Mouse (Mus musculus): ENCODE data around the gene Mapk11. TPM values are rescaled to one million over a fixed set of nuclear protein-coding genes. Genes with fewer than 3 reads are reported as not detected.

The Mapk11 gene
- polyA plus RNA-seq, 1 experiment: 9.1 TPM

DNA sequence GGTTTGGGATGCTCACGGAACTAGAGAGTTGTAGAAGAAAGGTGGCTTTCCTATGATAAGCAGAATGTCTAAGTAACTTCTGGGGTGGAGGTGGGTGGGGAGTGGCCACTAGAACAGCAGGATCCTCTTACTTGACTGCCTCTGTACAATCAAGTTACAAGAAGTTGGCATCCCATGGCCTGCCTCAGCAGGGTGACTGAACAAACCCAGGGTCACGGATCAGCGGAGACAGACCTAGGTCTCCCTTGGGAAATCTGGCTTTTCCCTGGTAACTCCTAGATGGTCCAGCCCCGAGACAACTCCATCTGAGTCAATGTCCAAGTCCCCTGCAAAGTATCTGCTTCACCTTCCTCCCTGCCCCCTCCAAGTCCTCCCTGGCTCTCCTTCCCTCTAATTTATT lies 1.5 kb downstream of the Mapk11 start:
- Histone ChIP-seq H3K27me3 (ENCODE audit: control insufficient read depth, insufficient read depth, low read length, poor library complexity, severe bottlenecking) (no peaks in the 10 kb centered on the region), H3K9ac (ENCODE audit: low read depth, poor library complexity, severe bottlenecking) (no peak overlapping the region)

DNA sequence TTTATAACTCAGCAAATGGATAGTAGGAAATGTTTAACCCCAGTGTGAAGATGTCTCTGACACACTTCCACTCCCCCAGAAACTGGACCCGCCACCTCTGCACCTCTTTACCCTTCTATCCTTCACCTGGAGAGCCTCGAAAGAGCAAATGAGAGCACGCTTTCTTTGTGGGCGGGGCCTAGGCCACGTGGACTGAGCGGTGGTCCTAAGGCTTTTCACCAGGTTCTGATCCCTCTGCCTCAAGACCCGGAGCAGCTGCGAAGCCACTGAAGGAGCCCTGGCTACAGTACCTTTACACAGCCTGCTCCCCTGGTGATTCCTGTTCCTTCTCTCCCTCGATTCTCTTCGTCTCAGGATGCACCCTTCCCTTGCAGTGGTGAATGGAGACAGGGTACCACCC lies 2.0 kb downstream of the Mapk11 start:
- Histone ChIP-seq H3K27me3 (ENCODE audit: control insufficient read depth, insufficient read depth, low read length, poor library complexity, severe bottlenecking) (no peaks in the 10 kb centered on the region), H3K4me3 (ENCODE audit: low read depth, low read length) (no peak overlapping the region), H3K36me3 (ENCODE audit: control insufficient read depth, insufficient read depth, low read length, poor library complexity, severe bottlenecking) (no peaks in the 10 kb centered on the region), H3K9me3 (replicated peaks; ENCODE audit: control insufficient read depth, insufficient read depth, low read length, poor library complexity, severe bottlenecking) (no peaks in the 10 kb centered on the region), H3K27ac (ENCODE audit: insufficient read depth, low read length) (no peak overlapping the region), H3K9ac (ENCODE audit: low read depth, poor library complexity, severe bottlenecking) (no peak overlapping the region), H3K4me1 (ENCODE audit: control insufficient read depth, insufficient read depth, low read length) (peaks cover 2% of the 10 kb centered on the region)
- TF ChIP-seq POLR2A (IDR thresholded peaks at IDR 0.05; ENCODE audit: insufficient read depth, low read length): no peak
- no peak for TF ChIP-seq CTCF (IDR thresholded peaks at IDR 0.05; ENCODE audit: low read depth, low read length)
- TF ChIP-seq EP300 (IDR thresholded peaks at IDR 0.05; ENCODE audit: insufficient read depth, low read depth, low read length): no peak

More for the DNA sequence above, 1.5 kb downstream of the Mapk11 start:
- Histone ChIP-seq H3K4me1 (ENCODE audit: control insufficient read depth, insufficient read depth, low read length) (peaks cover 2% of the 10 kb centered on the region), H3K36me3 (ENCODE audit: control insufficient read depth, insufficient read depth, low read length, poor library complexity, severe bottlenecking) (no peaks in the 10 kb centered on the region), H3K27ac (ENCODE audit: insufficient read depth, low read length) (no peak overlapping the region), H3K9me3 (replicated peaks; ENCODE audit: control insufficient read depth, insufficient read depth, low read length, poor library complexity, severe bottlenecking) (no peaks in the 10 kb centered on the region), H3K4me3 (ENCODE audit: low read depth, low read length) (no peak overlapping the region)
- TF ChIP-seq EP300 (IDR thresholded peaks at IDR 0.05; ENCODE audit: insufficient read depth, low read depth, low read length): no peak
- no peak for TF ChIP-seq POLR2A (IDR thresholded peaks at IDR 0.05; ENCODE audit: insufficient read depth, low read length)
- TF ChIP-seq CTCF (IDR thresholded peaks at IDR 0.05; ENCODE audit: low read depth, low read length): no peak

GRCm38 (mm10) chr15:89147024-89147423 lies 2.4 kb downstream of the Mapk11 start:
- TF ChIP-seq EP300 (IDR thresholded peaks at IDR 0.05; ENCODE audit: insufficient read depth, low read depth, low read length) (no peak), POLR2A (IDR thresholded peaks at IDR 0.05; ENCODE audit: insufficient read depth, low read length) (no peak), CTCF (IDR thresholded peaks at IDR 0.05; ENCODE audit: low read depth, low read length) (no peak)
- Histone ChIP-seq H3K4me1 (ENCODE audit: control insufficient read depth, insufficient read depth, low read length) (peaks cover 2% of the 10 kb centered on the region), H3K27me3 (ENCODE audit: control insufficient read depth, insufficient read depth, low read length, poor library complexity, severe bottlenecking) (no peaks in the 10 kb centered on the region), H3K4me3 (ENCODE audit: low read depth, low read length) (peak overlapping the region; percentile 60), H3K9ac (ENCODE audit: low read depth, poor library complexity, severe bottlenecking) (peak overlapping the region; percentile 6; the same call in 1 of the 2 replicates), H3K9me3 (replicated peaks; ENCODE audit: control insufficient read depth, insufficient read depth, low read length, poor library complexity, severe bottlenecking) (no peaks in the 10 kb centered on the region), H3K36me3 (ENCODE audit: control insufficient read depth, insufficient read depth, low read length, poor library complexity, severe bottlenecking) (no peaks in the 10 kb centered on the region), H3K27ac (ENCODE audit: insufficient read depth, low read length) (no peak overlapping the region)

DNA sequence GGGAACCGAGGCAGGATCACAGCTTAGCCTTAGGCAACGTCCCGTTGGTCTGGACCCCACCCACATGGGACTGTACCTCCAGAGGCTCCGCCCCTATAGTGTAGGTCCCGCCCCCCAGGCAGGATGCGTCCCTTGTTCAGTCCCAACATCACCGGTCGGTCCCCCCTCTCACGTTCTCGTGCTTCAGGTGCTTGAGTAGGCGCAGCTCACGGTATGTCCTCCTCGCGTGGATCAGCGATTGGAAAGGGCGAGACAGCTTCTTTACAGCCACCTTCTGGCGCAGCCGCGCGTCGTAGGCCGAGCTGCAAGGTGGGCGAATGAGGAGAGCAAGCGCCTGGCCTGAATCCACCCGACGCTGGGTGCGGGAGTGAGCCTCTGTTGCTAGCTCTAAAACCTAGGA lies 2.9 kb downstream of the Mapk11 start:
- H3K27ac ChIP-seq (ENCODE audit: insufficient read depth, low read length): no peak overlapping the region
- H3K36me3 ChIP-seq (ENCODE audit: control insufficient read depth, insufficient read depth, low read length, poor library complexity, severe bottlenecking): no peaks in the 10 kb centered on the region
- H3K4me3 ChIP-seq (ENCODE audit: low read depth, low read length): peak overlapping the region; percentile 60
- H3K4me1 ChIP-seq (ENCODE audit: control insufficient read depth, insufficient read depth, low read length): peaks cover 2% of the 10 kb centered on the region
- H3K9me3 ChIP-seq (replicated peaks; ENCODE audit: control insufficient read depth, insufficient read depth, low read length, poor library complexity, severe bottlenecking): no peaks in the 10 kb centered on the region
- TF ChIP-seq EP300 (IDR thresholded peaks at IDR 0.05; ENCODE audit: insufficient read depth, low read depth, low read length): no peak
- no peak for TF ChIP-seq CTCF (IDR thresholded peaks at IDR 0.05; ENCODE audit: low read depth, low read length)
- TF ChIP-seq POLR2A (IDR thresholded peaks at IDR 0.05; ENCODE audit: insufficient read depth, low read length): no peak
- peak overlapping the region; percentile 6; the same call in 1 of the 2 replicates for H3K9ac ChIP-seq (ENCODE audit: low read depth, poor library complexity, severe bottlenecking)
- no peaks in the 10 kb centered on the region for H3K27me3 ChIP-seq (ENCODE audit: control insufficient read depth, insufficient read depth, low read length, poor library complexity, severe bottlenecking)

DNA sequence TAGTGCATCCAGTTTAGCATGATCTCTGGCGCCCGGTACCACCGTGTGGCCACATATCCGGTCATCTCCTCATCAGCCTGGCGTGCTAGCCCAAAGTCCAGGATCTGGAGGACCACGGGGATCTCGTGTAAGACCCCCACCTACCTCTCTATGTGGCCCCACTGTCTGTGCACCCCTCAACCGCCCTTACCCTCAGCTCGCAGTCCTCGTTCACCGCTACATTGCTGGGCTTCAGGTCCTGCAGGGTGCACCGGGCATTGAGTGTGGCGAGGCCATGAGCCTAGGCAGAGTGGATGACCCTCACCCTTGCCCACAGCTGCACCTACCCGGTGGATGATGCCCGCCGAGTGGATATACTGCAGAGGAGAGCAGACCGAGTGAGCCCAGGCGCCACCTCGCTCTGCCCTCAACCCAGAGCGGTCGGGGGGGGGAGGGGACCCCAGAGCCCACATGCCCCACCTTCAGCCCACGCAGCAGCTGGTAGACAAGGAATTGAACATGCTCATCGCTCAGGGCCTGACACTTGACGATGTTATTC lies 3.5 kb downstream of the Mapk11 start:
- Histone ChIP-seq H3K9ac (ENCODE audit: low read depth, poor library complexity, severe bottlenecking) (no peak overlapping the region), H3K36me3 (ENCODE audit: control insufficient read depth, insufficient read depth, low read length, poor library complexity, severe bottlenecking) (no peaks in the 10 kb centered on the region), H3K27ac (ENCODE audit: insufficient read depth, low read length) (no peak overlapping the region), H3K4me1 (ENCODE audit: control insufficient read depth, insufficient read depth, low read length) (peaks cover 2% of the 10 kb centered on the region), H3K9me3 (replicated peaks; ENCODE audit: control insufficient read depth, insufficient read depth, low read length, poor library complexity, severe bottlenecking) (no peaks in the 10 kb centered on the region), H3K4me3 (ENCODE audit: low read depth, low read length) (peak overlapping the region; percentile 60), H3K27me3 (ENCODE audit: control insufficient read depth, insufficient read depth, low read length, poor library complexity, severe bottlenecking) (no peaks in the 10 kb centered on the region)
- TF ChIP-seq EP300 (IDR thresholded peaks at IDR 0.05; ENCODE audit: insufficient read depth, low read depth, low read length): no peak
- no peak for TF ChIP-seq POLR2A (IDR thresholded peaks at IDR 0.05; ENCODE audit: insufficient read depth, low read length)
- TF ChIP-seq CTCF (IDR thresholded peaks at IDR 0.05; ENCODE audit: low read depth, low read length): no peak

DNA sequence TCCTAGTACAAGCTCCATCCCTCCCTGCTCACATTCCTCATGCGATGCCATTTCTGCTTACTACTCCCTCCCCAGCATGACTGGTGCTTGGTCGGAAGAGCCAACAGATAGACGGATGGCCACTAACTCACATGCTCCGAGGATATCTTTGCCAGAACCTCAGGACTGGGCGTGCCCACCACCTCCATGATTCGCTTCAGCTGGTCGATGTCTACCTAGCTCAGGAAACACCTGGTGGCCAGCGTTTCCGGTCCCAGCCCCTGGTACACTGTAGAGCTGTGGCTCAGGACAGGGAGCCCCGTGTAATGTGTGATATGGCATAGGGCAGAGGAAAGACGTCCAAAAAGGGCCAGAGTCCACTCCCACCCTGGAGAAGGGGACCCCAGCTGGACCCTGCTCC lies 4.5 kb downstream of the Mapk11 start:
- Histone ChIP-seq H3K9me3 (replicated peaks; ENCODE audit: control insufficient read depth, insufficient read depth, low read length, poor library complexity, severe bottlenecking) (no peaks in the 10 kb centered on the region), H3K36me3 (ENCODE audit: control insufficient read depth, insufficient read depth, low read length, poor library complexity, severe bottlenecking) (no peaks in the 10 kb centered on the region), H3K27ac (ENCODE audit: insufficient read depth, low read length) (no peak overlapping the region), H3K4me1 (ENCODE audit: control insufficient read depth, insufficient read depth, low read length) (peaks cover 2% of the 10 kb centered on the region), H3K4me3 (ENCODE audit: low read depth, low read length) (no peak overlapping the region), H3K9ac (ENCODE audit: low read depth, poor library complexity, severe bottlenecking) (no peak overlapping the region), H3K27me3 (ENCODE audit: control insufficient read depth, insufficient read depth, low read length, poor library complexity, severe bottlenecking) (no peaks in the 10 kb centered on the region)
- TF ChIP-seq POLR2A (IDR thresholded peaks at IDR 0.05; ENCODE audit: insufficient read depth, low read length) (no peak), CTCF (IDR thresholded peaks at IDR 0.05; ENCODE audit: low read depth, low read length) (no peak), EP300 (IDR thresholded peaks at IDR 0.05; ENCODE audit: insufficient read depth, low read depth, low read length) (no peak)

All from ES-Bruce4 (cell line).